Mouse (Mus musculus) common myeloid progenitor, adult 5-6 weeks (primary cell): ENCODE results near the gene Tnpo1. TPM values are rescaled to one million over a fixed set of nuclear protein-coding genes. Genes with fewer than 3 reads are reported as not detected.

Source experiments
- ATAC-seq: replicated peaks from 2 replicates; pipeline ENCODE4 v1.8.0; 2016; ENCODE audit warnings: low read depth, mild to moderate bottlenecking, moderate TSS enrichment, inconsistent platforms; ENCODE audit not compliant: poor library complexity, severe bottlenecking
- total RNA-seq: library from RNA; stranded (forward); fragments of 200-1000, 187-1606 nt; gene quantifications from 2 replicates; pipeline ENCODE4 v1.2.3, GENCODE M21; 2017

The Tnpo1 gene
- total RNA-seq, 1 experiment from 2014 or later, result 147 TPM

GRCm38 (mm10) chr13:98894900-98895299 is 31.3 kb downstream of the Tnpo1 start:
- no peak for ATAC-seq

GRCm38 (mm10) chr13:98891443-98891842 is 34.7 kb downstream of the Tnpo1 start:
- ATAC-seq, result no peak

GRCm38 (mm10) chr13:98890871-98891219 is 35.3 kb downstream of the Tnpo1 start:
- ATAC-seq, result peak; percentile 87

GRCm38 (mm10) chr13:98890137-98890870 is 35.9 kb downstream of the Tnpo1 start:
- ATAC-seq, result peak; percentile 37

- no peak for ATAC-seq
Measured at GRCm38 (mm10) chr13:98889211-98889610, 37.0 kb downstream of the Tnpo1 start.

GRCm38 (mm10) chr13:98883774-98884173 is 42.4 kb downstream of the Tnpo1 start:
- ATAC-seq, result no peak

GRCm38 (mm10) chr13:98881991-98882390 is 44.2 kb downstream of the Tnpo1 start:
- ATAC-seq, result no peak

- no peak for ATAC-seq
Measured at GRCm38 (mm10) chr13:98880336-98880735, 45.8 kb downstream of the Tnpo1 start.

GRCm38 (mm10) chr13:98879422-98879821 is 46.8 kb downstream of the Tnpo1 start:
- no peak for ATAC-seq

- no peak for ATAC-seq
Measured at GRCm38 (mm10) chr13:98877165-98877564, 49.0 kb downstream of the Tnpo1 start.

- ATAC-seq, result no peak
Measured at GRCm38 (mm10) chr13:98874727-98875126, 51.5 kb downstream of the Tnpo1 start.

- ATAC-seq, result no peak
Measured at GRCm38 (mm10) chr13:98872273-98872847, 53.8 kb downstream of the Tnpo1 start.

- peak; percentile 87 for ATAC-seq
Measured at GRCm38 (mm10) chr13:98871263-98871662, 54.9 kb downstream of the Tnpo1 start.

- no peak for ATAC-seq
Measured at GRCm38 (mm10) chr13:98868236-98868923, 57.8 kb downstream of the Tnpo1 start.

GRCm38 (mm10) chr13:98867810-98868209 is 58.4 kb downstream of the Tnpo1 start:
- ATAC-seq, result peak; percentile 84

GRCm38 (mm10) chr13:98855291-98855690 is 70.9 kb downstream of the Tnpo1 start:
- no peak for ATAC-seq

GRCm38 (mm10) chr13:98845794-98846193 is 80.4 kb downstream of the Tnpo1 start:
- no peak for ATAC-seq

- ATAC-seq, result no peak
Measured at GRCm38 (mm10) chr13:98836423-98837088, 89.6 kb downstream of the Tnpo1 start.

GRCm38 (mm10) chr13:98835740-98836139 is 90.4 kb downstream of the Tnpo1 start:
- ATAC-seq, result no peak

- ATAC-seq, result no peak
Measured at GRCm38 (mm10) chr13:98834723-98835122, 91.5 kb downstream of the Tnpo1 start.

GRCm38 (mm10) chr13:98834199-98834598 is 92.0 kb downstream of the Tnpo1 start:
- ATAC-seq, result no peak
